Mouse (Mus musculus) regulatory T cell (primary cell): ENCODE data around the gene E130308A19Rik.

Experiments used
- in situ Hi-C: fragments of 300-600 bp; cut with MboI, MseI; formaldehyde crosslinking; loops from one replicate; pipeline ENCODE4 v1.15.1; 2025; ENCODE audit warnings: high pct_unique_total_duplicates

The E130308A19Rik gene

DNA sequence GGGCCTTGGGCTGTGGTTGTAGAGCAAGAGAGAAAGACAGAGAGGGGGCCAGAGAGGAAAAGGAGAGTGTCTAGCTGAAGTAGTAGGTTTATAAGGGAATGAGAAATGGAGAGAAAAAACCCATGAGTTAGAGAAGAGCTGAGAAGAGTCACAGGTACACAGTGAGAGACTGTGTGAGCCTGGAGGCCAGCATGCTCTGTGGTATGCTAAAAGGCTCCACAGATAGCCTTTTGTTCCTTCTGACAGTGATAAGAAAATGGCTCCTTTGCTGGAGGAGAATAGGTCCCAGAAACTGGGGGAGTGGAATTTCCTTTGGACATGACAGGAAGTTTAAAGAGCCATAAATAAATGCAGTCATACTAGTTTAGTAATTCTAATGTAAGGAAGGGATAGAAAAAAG is 13.2 kb downstream of the E130308A19Rik start:
- in situ Hi-C loops: no loop called here

DNA sequence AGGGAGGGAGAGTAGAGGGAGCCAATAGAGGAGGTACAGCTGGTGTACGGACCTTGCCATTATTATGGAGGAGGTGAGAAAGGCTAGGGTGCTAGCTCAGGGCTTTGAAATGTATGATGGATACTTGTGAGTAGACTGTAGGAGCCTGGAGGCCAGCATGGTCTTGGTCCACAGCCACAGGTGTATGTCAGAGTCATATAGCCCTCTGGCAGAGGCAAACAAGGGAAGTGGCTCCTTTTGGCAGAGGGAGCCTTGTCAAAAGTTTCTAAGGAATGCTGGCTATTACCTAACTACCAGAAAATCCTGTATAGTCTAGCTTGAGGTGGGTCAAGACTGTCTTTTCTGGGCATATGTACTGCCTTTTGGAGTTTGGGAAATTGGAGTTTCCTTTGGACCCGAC is 14.7 kb downstream of the E130308A19Rik start:
- in situ Hi-C loops: no loop called here

DNA sequence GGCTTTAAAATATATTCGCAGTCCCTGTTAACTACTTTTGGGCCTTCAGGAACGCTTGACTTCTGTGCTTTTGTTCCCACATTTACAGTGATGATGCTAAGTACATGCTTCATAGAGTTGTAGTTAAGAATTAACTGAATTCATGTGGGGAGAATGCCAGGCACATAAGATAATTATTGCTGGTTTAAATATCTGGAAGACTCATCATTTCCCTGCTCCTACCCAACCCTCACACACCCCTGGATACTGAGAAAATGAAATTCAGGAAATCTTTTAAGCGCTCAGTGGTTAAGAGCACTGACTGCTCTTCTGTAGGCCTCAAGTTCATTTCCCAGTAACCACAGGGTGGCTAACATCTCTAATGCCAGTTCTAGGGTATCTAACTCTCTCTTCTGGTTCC is 16.0 kb downstream of the E130308A19Rik start:
- in situ Hi-C loops: no loop called here

DNA sequence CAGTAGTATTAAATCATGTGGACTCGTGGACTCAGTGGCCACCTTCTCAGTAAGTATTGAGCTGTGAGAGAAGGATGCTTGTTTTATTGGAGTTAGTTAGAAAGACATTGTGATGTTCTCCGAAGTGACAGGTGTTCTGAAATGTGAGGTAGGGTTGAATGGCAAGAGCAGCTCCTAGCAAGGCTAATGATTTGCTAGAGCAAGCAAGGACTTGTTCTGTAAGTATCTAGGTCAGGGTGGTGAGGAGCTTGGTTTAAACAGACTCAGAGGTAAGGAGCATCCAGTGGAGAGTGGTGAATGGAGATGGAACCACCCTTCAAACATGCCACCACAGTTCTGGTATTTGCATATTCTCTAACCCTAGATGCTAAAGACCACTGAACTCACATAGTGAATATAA is 16.6 kb downstream of the E130308A19Rik start:
- in situ Hi-C loops: no loop called here

DNA sequence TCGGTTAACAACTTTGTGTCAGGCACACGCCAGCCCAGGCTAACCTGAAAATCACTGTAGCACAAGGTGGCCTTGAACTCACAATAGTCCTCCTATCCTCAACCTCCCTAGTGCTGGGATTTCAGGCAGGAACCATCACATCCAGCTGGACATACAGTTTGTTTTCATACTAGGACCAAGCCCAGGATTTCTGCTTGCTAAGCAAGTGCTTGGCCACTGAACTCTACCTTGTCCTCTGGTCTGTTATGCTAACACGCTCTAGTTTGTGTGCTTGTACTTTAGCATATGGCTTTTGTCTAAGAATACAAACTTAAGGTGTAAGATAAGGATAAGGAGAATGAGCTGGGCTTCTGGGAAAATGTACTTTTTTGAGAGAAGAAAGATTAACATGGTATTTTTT is 18.4 kb downstream of the E130308A19Rik start:
- in situ Hi-C loops: no loop called here

DNA sequence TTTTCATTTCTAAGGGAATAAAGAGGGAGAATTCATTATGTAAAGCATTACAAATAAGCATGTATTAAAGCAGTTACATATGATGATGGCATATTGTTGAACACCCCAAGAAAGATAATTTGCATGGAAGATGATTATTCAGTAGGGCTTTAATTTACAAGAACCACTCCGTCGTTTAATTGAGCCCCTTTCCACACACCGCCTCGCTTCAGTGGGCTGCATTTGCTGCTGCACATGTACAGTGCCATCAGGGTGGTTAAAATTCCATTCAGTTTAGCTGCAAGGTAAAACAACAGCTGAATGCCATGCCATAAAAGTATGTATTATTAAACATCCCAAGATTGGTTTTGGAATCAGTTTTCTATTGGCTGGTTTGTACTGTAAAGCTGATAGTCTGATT is 19.0 kb downstream of the E130308A19Rik start:
- in situ Hi-C loops: no loop called here

DNA sequence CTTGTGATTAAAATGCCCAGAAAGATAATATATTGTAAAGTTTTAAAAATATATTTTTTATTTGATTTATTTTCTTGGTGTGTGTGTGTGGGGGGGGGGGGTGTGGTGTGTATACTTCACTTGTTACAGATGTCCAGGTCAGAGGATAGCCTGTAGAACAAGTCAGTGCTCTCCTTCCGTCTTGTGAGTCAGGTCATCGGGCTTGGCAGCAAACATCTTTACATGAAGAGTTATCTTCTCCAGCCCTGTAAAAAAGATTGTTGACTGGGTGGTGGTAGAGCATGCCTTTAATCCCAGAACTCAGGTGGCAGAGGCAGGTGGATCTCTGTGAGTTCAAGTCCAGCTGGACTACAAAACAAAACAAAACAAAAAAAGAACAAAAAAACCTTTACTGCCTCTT is 19.6 kb downstream of the E130308A19Rik start:
- in situ Hi-C loops: no loop called here

DNA sequence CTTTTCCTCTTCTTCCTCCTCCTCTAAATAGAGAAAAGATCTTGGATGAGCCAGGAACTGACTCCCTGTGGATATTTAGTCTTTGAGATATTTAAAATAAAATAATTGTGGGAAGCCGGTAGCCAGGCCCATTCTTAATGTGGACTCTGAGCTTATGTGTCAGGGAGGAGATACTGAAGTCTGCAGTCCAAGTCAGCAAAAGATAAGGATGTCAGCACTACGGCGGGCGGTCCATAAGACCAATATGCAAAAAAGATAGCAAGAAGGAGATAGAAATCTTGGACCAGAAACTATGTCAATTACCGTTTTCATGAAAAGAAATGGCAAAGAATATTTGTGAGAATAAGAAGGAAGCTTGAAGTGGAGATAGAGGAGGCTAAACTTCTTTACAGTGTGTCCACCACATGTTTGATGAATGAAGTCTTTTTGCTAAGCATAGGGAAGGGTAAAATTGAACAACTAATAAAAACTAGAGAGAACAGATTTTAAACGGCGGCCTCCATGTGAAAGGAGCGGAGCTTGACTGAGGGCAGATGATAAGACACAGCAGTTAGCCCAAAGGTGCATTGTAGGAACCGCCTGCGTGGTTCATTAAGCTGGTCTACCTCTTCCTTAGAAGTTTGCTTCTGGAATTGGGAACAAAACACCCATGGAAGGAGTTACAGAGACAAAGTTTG is 20.1 kb downstream of the E130308A19Rik start:
- in situ Hi-C loops: no loop called here

DNA sequence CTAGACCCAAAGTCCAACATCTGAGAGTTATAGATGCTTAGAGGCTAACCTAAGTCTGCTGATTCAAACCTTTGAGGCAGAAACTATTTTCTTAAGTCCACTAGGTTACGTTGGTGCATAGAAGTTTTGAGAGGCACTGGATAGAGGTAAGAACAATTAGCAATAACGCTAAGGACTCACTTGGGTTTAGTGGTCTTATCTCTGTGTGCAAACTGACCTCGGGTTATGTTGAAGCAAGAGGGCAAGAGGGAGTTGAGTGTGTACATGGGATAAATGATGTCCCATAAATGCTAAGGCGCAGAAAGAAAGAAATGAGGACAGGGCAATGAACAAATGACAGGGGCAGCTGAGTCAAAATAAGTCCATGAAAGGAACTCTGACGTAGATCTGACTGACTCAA is 23.1 kb downstream of the E130308A19Rik start:
- in situ Hi-C loops: no loop called here

DNA sequence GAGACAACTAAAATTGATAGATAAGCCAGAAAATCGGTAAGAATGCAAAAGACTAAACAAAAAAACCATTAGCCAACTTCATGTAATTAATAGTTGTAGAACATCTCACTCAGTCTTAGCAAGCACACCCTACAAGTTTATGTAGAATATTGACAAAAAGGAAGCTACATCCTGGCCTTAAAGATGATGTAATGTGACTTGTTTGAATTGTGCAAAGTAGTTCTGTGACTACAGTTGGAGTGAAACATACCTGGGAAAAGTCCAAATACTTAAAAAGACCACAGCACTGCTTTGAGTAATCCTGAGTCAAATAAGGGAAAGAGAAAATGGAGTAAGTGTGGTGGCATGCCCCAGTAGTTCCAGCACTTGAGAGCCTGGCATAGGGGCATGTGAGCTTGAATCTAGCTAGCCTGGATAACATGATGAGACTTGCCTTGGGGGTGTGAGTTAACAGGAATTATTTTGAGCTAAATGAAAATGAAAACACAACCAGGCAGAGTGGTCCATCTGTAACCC is 26.2 kb downstream of the E130308A19Rik start:
- in situ Hi-C loops: no loop called here

DNA sequence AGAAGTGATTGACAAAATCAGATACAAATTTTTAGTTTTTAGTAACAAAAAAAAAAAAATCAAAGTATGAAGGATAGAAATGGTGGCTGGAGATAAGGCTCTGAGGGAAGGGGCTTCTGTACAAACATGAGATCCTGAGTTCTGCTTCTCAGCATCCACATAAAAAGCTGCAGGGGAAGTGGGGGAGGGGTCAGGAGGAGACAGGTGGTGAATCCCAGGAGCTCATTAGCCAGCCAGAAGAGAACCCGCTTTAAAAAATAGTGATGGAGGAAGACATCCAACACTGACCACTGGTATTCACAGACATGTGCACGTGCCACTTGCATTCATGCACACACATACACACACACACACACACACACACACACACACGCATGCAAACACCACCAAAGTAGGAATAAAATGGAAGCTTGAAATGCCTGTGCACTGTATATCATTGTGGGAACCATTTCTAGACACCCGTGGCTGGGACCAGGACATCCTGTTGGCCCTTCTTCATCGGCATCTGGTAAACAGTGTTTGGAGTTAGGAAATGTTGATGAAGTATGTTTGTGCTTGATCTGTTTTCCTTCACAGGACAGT is 30.1 kb downstream of the E130308A19Rik start:
- in situ Hi-C loops: no loop called here

DNA sequence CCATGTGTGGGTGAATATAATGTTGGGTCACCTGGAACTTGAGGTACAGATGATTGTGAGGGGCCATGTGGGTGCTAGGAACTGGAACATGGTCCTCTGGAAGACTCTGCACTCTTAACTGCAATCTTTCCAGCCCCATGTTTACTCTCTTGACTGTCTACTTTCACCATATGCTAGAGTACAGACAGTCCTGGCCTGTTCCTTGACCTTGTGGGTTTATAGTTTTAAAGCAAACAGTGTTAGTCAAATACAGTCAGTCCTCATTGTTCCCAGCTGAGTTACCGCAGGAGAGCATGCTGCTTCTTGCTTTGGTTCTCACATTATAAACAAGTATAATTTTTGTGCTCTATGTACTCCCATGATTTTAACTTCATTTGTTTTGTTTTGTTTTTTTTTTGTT is 36.2 kb downstream of the E130308A19Rik start:
- in situ Hi-C loops: no loop called here

DNA sequence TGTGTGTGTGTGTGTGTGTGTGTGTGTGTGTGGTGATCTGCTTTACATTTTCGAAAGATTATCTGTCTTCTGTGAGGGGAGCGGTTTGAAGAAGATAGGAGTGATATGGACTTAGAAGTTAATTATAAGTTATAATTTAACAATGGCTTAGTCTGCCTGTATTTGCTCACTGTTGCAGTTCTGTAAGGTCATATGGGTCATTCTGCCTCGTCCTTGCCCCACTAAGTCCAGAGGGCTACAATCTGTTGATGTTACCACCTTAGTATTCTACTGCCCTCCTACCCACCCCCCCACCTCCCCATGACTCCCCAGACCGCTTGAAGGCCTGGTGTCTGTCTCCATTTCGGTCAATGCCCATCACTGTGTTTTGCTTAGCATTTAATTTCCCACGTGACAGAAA is 37.4 kb downstream of the E130308A19Rik start:
- in situ Hi-C loops: no loop called here

DNA sequence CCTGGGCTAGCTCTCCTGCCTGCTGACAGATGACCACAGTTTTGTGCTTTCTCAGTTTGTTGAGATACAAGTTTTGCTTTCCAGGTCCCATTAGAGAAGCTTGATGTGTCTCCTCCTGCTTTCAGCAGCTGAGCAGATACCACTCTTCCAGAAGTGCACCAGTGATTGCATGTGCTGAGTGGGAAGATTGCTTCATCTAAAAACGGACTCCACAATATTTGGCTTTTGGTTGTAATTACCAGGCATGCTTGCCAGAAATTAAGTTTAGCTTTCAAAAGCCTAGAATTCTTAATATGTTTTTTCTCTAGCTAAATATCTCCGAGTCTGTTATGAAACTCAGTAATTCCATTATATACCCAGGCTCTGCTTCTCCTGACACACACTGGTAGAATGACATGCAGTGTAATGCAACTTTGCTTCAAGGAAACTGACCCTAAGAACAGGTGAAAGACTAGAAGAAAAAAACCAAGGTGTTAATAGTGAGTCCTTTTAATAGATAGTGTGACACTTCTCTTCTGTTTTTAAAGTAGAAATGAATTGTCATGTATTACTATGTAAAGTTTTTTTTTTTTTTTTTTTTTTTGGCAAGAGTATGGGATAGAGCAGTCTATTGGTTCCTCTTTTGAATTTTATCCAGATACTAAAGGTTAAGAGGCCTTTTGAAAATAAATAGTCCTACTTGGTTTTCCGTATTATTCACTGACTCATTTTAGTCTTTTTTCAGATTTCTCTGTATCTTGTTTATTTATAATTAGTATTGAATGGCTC is 40.7 kb downstream of the E130308A19Rik start:
- in situ Hi-C loops: no loop called here

DNA sequence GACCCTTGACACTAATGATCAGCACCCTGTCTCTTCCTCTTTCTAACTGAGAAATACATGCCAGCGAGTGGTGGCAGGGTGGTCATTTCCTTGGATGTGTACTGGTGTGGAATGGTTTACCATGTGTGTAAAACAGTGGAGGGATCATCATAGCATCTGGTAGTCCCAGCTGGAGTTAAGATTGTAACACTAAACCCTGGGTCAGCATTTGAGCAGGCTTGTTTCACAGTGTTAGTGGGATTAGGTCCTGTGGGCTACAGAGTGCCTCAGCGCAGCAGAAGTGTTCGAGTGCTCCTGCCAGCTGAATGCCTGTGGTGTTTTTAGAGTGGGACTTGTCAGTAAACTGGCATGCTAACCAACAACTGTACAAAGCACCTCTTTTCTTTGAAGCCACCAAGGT is 42.0 kb downstream of the E130308A19Rik start:
- in situ Hi-C loops: no loop called here

DNA sequence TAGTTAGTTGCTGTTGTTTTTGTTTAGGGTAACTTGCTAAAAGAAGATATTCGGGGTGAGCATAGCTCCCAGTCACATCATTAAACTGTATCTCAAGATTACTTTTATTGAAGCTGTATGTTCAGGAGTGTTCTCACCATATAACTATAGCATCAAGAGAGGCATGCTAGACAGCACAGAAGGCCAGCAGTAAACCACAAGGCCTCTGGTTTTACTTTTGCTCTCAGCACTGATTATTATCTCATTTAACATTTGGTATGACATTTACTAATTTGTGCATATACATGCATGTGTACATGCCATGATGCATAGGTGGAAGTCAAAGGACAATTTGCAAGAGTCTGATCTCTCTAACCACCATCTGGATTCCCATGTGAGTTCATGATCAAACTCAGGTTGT is 43.1 kb downstream of the E130308A19Rik start:
- in situ Hi-C loops: no loop called here

DNA sequence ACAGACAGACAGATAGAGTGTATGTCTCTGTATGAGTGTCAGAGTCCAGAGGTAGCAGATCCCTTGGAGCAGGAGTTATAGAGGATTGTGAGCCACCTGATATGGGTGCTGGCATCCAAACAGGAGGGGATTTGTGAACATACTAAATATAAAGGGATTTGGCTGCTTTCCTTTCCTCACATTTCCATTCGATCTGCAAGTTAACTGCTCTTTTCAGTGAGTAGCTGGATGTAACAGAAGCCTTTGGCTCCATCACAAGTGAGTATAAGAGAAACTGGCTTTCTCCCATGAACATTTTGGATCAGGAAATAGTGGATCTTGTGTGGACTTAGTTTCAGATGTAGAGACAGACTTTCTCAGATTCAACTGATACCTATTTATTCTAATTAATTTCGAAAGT is 44.0 kb downstream of the E130308A19Rik start:
- in situ Hi-C loops: no loop called here

DNA sequence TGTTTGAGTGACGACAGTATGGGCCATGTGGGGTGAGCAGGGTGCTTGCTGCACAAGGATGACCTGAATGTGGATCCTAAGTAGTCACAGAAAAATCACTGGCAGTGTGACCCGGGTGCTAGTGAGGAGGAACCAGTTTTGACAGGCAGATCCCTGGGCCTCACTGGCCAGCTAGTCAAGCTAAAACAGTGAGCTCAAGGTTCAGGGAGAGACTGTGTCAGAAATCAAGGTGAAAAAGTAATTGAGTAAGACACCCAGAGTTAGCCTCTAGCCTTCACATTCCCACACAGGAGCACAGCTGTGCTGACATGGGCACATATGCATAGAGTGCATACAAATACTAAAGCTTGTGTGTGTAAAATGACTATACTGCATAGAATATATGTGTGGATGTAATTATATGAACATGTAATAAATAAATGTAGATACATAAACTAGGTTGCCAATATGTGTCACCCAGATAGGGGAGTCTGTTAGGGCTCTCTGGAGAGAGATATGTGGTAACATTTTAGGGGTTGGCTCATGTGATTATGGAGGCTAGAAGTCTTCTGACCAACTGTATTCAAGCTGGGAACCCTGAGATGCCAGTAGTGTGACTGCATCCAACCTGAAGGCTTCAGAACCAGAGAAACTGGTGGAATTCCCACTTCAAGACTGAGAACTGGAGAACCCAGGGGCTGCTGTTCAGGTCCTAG is 47.6 kb downstream of the E130308A19Rik start:
- in situ Hi-C loops: no loop called here

DNA sequence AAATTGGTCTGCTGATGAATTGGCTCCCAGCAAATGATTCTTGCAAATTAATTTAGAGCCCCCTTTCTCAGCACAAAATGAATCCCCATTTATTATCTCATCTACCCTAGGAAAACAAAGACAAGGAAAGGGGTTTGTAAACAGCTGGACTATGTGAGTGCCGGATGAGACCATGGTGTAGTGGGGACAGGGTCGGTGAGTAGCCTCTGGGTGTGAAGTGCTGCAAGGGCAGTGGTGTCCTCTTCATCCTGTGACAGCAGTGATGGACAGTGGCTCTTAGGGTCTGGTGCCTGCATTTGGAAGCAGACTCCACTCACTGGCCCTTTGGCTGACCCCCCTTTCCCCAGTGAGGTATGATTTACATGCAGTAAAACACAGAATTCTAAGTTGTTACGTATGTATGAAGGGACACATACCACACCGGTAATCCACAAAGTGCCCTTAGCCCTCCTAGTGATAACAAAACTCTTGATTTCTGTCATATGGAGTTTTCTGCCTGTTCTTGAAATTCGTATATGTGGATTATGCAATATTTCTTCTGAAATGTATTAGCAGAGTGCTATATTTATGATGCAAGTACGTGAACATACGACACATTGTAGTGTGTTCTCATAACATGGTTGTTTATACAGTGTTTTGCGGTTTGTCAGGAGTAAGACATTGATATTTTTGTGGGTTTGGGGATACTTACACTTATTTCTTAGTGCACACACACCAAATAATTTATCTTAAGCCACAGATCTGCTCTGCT is 49.1 kb downstream of the E130308A19Rik start:
- in situ Hi-C loops: no loop called here

DNA sequence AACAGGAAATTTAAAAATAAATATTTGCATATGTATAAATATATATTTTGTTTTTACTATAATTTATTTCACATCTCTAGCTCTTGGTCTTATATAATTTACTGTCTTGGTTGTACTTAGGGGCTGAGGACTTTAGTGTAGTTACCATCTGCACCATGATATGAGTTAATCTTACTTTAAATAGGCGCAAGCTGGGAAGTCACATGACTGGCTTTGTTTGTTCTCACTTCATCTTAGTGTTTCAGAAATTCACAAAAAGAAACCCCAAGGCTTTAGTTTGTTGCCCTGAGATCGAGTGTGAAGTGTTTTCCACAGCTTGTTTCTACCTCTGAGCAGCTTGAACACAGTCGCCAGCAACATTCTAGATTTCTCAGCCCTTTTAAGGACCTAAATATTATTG is 49.7 kb downstream of the E130308A19Rik start:
- in situ Hi-C loops: no loop called here

DNA sequence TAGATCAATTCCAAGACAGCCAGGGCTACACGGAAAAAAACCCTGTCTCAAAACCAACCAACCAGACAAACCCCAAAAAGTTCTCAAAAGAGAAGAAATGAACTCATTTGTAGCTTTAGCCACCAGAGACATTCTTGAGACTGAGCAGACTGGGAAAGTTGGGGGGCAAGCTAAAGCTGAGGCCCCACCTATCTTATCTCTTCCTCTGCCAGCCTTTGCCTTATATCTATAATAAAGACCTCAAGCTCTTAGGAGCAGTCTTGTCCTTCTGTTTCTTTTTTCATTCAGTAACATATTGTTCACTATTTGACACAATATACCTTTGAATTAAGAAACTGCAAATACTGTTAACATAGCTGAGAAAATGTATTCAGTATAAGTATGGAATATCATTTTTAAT is 55.4 kb downstream of the E130308A19Rik start:
- in situ Hi-C loops: no loop called here

DNA sequence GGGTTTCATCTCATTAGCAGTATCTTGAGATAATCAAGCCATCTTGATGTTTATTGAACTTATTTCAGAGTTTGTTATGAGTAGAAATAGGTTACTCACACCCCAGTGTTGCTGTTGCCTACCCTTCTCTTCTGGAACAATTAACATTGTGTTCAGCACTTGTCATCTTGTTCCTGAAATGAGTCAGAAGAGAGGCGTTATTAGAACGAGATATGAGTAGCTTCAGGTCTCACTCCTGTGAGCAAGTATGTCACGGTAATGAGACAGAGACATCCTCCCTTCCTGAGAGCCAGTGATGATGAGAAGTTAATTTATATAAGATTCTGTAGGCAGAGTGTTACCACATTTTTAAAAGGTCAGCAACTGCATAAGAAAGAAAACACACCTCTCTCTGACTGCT is 56.5 kb downstream of the E130308A19Rik start:
- in situ Hi-C loops: no loop called here
